Mouse (Mus musculus) spleen, adult 2 months (tissue): ENCODE measurements around the gene Gm9821. TPM values are rescaled to one million over a fixed set of nuclear protein-coding genes. Genes with fewer than 3 reads are reported as not detected.

Source experiments
- DNase-seq, 2 experiments: peaks; one replicate each; pipeline versions ENCODE4 v3.0.0 to v3.0.0-alpha.2; 2012 to 2021; ENCODE audit warnings: low spot score in 2 of 2, low read depth in 1 of 2
- H3K27ac ChIP-seq: fragments of 200-500 bp; 2 replicates; pipeline ENCODE4 v1.5.1; 2012; ENCODE audit warnings: low read length, inconsistent platforms; ENCODE audit not compliant: insufficient read depth
- H3K27me3 ChIP-seq: fragments of 200-500 bp; 2 replicates; pipeline ENCODE4 v1.6.1; 2012; ENCODE audit warnings: mild to moderate bottlenecking, moderate library complexity, low read length, inconsistent platforms; ENCODE audit not compliant: control insufficient read depth, insufficient read depth
- H3K36me3 ChIP-seq: fragments of 200-500 bp; 2 replicates; pipeline ENCODE4 v1.6.1; 2012; ENCODE audit warnings: mild to moderate bottlenecking, low read length, inconsistent platforms; ENCODE audit not compliant: control insufficient read depth, insufficient read depth
- H3K4me1 ChIP-seq: fragments of 200-500 bp; 2 replicates; pipeline ENCODE4 v1.6.1; 2011; ENCODE audit warnings: inconsistent platforms; ENCODE audit not compliant: control insufficient read depth, insufficient read depth, insufficient read length
- H3K4me3 ChIP-seq: fragments of 200-500 bp; 2 replicates; pipeline ENCODE4 v1.5.1; 2011; ENCODE audit warnings: mild to moderate bottlenecking, inconsistent platforms; ENCODE audit not compliant: insufficient read depth, insufficient read length; ENCODE audit errors: extremely low read depth
- CTCF ChIP-seq: fragments of 200-500 bp; IDR thresholded peaks from 2 replicates; pipeline ENCODE4 v1.5.1; 2011; ENCODE audit warnings: mild to moderate bottlenecking, inconsistent platforms; ENCODE audit not compliant: insufficient read depth, insufficient read length, insufficient replicate concordance; ENCODE audit errors: extremely low read depth
- POLR2A ChIP-seq: fragments of 200-500 bp; IDR thresholded peaks from 2 replicates; pipeline ENCODE4 v1.6.1; 2011; ENCODE audit warnings: low read depth, low read length, inconsistent platforms
- WGBS: fragments of 180-500 bp; shearing (Covaris S2); methylation state at CpG from one replicate; pipeline ENCODE4 v1.1.7; 2018; 5-methylcytosine and 5-hydroxymethylcytosine counted together
- polyA plus RNA-seq: library from polyadenylated mRNA; depleted of rRNA; stranded (reverse); fragments of >200 nt; gene quantifications from 2 replicates; pipeline ENCODE4 v1.2.3, GENCODE M21; 2012

The Gm9821 gene
- polyA plus RNA-seq, 1 experiment: not detected

- no peak overlapping the region for H3K4me3 ChIP-seq
- H3K36me3 ChIP-seq: no peaks in the 10 kb centered on the region
- TF ChIP-seq CTCF (no peak), POLR2A (no peak)
- no peak overlapping the region for H3K27ac ChIP-seq
- H3K4me1 ChIP-seq: peaks cover 14% of the 10 kb centered on the region
- no peak for DNase-seq
- H3K27me3 ChIP-seq: peaks cover 10% of the 10 kb centered on the region
- WGBS: 72% methylated on average over 4 of the region's 4 CpGs
These were observed 34.7 kb downstream of the Gm9821 start for GRCm38 (mm10) chr2:91980245-91980644.

DNA sequence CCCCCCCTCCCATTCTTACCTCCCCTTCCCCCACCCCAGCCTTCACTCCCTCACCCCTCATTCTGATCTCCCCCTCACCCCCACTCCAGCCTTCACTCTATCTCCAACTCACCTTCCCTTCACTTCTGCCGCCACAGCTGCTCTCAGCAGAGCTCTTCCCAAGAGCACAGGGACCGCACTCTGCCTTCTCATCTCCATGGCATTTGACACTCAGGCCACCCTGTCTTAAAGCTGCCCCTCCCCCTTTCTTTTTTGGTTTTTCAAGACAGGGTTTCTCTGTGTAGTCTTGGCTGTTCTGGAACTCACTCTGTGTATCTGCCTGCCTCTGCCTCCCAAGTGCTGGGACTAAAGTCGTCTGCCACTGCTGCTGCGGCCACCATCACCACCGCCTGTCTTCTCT, 35.3 kb downstream of the Gm9821 start:
- peaks cover 5% of the 10 kb centered on the region for H3K27me3 ChIP-seq
- no peaks in the 10 kb centered on the region for H3K36me3 ChIP-seq
- H3K4me1 ChIP-seq: peaks cover 11% of the 10 kb centered on the region
- no peak for DNase-seq
- H3K4me3 ChIP-seq: no peak overlapping the region
- 93% methylated on average over 5 of the region's 5 CpGs for WGBS
- no peak overlapping the region for H3K27ac ChIP-seq
- no peak for TF ChIP-seq POLR2A
- no peak for TF ChIP-seq CTCF

GRCm38 (mm10) chr2:91984439-91984838, 38.9 kb downstream of the Gm9821 start:
- peak; percentile 73 to 75 for DNase-seq
- peak overlapping the region; percentile 57 for H3K27ac ChIP-seq
- 1% methylated on average over 10 of the region's 13 CpGs for WGBS
- no peak for TF ChIP-seq POLR2A
- TF ChIP-seq CTCF: no peak
- no peaks in the 10 kb centered on the region for H3K27me3 ChIP-seq
- peak overlapping the region; percentile 31 for H3K4me3 ChIP-seq
- H3K4me1 ChIP-seq: peaks cover 8% of the 10 kb centered on the region; the same call in 1 of the 2 replicates
- no peaks in the 10 kb centered on the region for H3K36me3 ChIP-seq

- WGBS: 24% methylated on average over 9 of the region's 9 CpGs
- Histone ChIP-seq H3K4me1 (peaks cover 8% of the 10 kb centered on the region; the same call in 1 of the 2 replicates), H3K4me3 (no peak overlapping the region), H3K27ac (peak overlapping the region; percentile 44), H3K36me3 (no peaks in the 10 kb centered on the region), H3K27me3 (no peaks in the 10 kb centered on the region)
- TF ChIP-seq CTCF (no peak), POLR2A (no peak)
- DNase-seq: no peak
These were observed 39.5 kb downstream of the Gm9821 start for GRCm38 (mm10) chr2:91984906-91985525.

GRCm38 (mm10) chr2:91986071-91986470, 40.6 kb downstream of the Gm9821 start:
- under 1% methylated on average over 5 of the region's 5 CpGs for WGBS
- H3K27ac ChIP-seq: 0 out of 2 replicates have a peak overlapping the region, but pooled peaks have one; percentile 27
- no peaks in the 10 kb centered on the region for H3K27me3 ChIP-seq
- peaks cover 8% of the 10 kb centered on the region; the same call in 1 of the 2 replicates for H3K4me1 ChIP-seq
- H3K4me3 ChIP-seq: no peak overlapping the region
- TF ChIP-seq POLR2A: no peak
- TF ChIP-seq CTCF: peak; percentile 51; the same call in 1 of the 2 replicates
- no peaks in the 10 kb centered on the region for H3K36me3 ChIP-seq
- peak in 1 of 2 experiments; percentile 55 for DNase-seq

- TF ChIP-seq POLR2A: no peak
- TF ChIP-seq CTCF: peak; percentile 66; the same call in 1 of the 2 replicates
- Histone ChIP-seq H3K4me3 (no peak overlapping the region), H3K27ac (no peak overlapping the region), H3K36me3 (no peaks in the 10 kb centered on the region), H3K4me1 (peaks cover 8% of the 10 kb centered on the region; the same call in 1 of the 2 replicates), H3K27me3 (no peaks in the 10 kb centered on the region)
- WGBS: 3% methylated on average over 3 of the region's 3 CpGs
- DNase-seq: peak; percentile 54 to 80
These were observed 42.0 kb downstream of the Gm9821 start for GRCm38 (mm10) chr2:91987542-91987941.

DNA sequence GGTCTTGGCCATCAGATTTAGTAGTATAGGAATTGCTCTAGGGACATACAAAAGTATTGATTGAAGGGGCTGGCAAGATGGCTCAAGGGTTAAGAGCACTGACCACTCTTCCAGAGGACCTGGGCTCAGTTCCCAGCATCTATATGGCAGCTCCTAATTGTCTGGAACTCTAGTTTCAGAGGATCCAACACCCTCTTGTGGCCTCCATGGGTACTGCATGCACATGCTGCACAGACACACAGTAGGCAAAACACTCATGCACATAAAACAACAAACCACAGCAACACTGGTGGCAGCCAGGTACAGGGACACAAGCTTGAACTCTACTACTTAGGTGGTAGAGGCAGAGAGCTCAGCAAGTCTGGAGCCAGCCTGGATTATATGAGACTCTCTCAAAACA, 44.2 kb downstream of the Gm9821 start:
- Histone ChIP-seq H3K4me3 (no peak overlapping the region), H3K27me3 (no peaks in the 10 kb centered on the region), H3K36me3 (no peaks in the 10 kb centered on the region), H3K4me1 (peaks cover 6% of the 10 kb centered on the region; the same call in 1 of the 2 replicates), H3K27ac (no peak overlapping the region)
- no peak for TF ChIP-seq POLR2A
- no peak for TF ChIP-seq CTCF
- no peak for DNase-seq
